Mouse (Mus musculus) layer of hippocampus, adult 2 months (tissue): ENCODE results near the gene Nxph4. TPM values are rescaled to one million over a fixed set of nuclear protein-coding genes. Genes with fewer than 3 reads are reported as not detected.

Experiments used
- DNase-seq, 2 experiments: peaks; one replicate each; pipeline ENCODE4 v3.0.0; 2022; ENCODE audit warnings: low spot score in 2 of 2
- H3K27ac ChIP-seq: fragments of 200-600 bp; 2 replicates; pipeline ENCODE4 v1.8.1; 2022
- H3K4me3 ChIP-seq: fragments of 200-600 bp; 2 replicates; pipeline ENCODE4 v1.8.1; 2022; ENCODE audit warnings: mild to moderate bottlenecking
- CTCF ChIP-seq: fragments of 200-600 bp; conservative IDR thresholded peaks from 2 replicates; pipeline ENCODE4 v1.8.1; 2022; ENCODE audit warnings: antibody characterized with exemption, mild to moderate bottlenecking, moderate library complexity
- total RNA-seq, 2 experiments: library from RNA; stranded (reverse); gene quantifications; 2 replicates each; pipeline ENCODE4 v1.2.3; 2021

Nxph4 gene
- total RNA-seq, 2 experiments from 2014 or later, result 1.2 to 1.6 TPM

- no peak for TF ChIP-seq CTCF
- DNase-seq, result no peak
- Histone ChIP-seq H3K4me3 (no peak overlapping the region), H3K27ac (peak overlapping the region; percentile 4; the same call in 1 of the 2 replicates)
Measured at GRCm38 (mm10) chr10:127490160-127491127, 43.9 kb downstream of the Nxph4 start.

GRCm38 (mm10) chr10:127488856-127489255 lies 45.5 kb downstream of the Nxph4 start:
- Histone ChIP-seq H3K27ac (no peak overlapping the region), H3K4me3 (no peak overlapping the region)
- DNase-seq, result no peak
- no peak for TF ChIP-seq CTCF

- Histone ChIP-seq H3K27ac (peak overlapping the region; percentile 36; the same call in 1 of the 2 replicates), H3K4me3 (no peak overlapping the region)
- TF ChIP-seq CTCF, result no peak
- DNase-seq, result no peak
Measured at GRCm38 (mm10) chr10:127485235-127485634, 49.1 kb downstream of the Nxph4 start.

GRCm38 (mm10) chr10:127480833-127481813 lies 53.2 kb downstream of the Nxph4 start:
- peak; percentile 64 to 74 for DNase-seq
- TF ChIP-seq CTCF, result peak; percentile 55
- H3K27ac ChIP-seq, result peak overlapping the region; percentile 75
- peak overlapping the region; percentile 13; the same call in 1 of the 2 replicates for H3K4me3 ChIP-seq

GRCm38 (mm10) chr10:127479131-127479530 lies 55.2 kb downstream of the Nxph4 start:
- DNase-seq, result peak; percentile 37 to 47
- no peak overlapping the region for H3K4me3 ChIP-seq
- peak; percentile 78 for TF ChIP-seq CTCF
- peak overlapping the region; percentile 63; the same call in 1 of the 2 replicates for H3K27ac ChIP-seq

GRCm38 (mm10) chr10:127477301-127477700 lies 57.1 kb downstream of the Nxph4 start:
- Histone ChIP-seq H3K4me3 (no peak overlapping the region), H3K27ac (peak overlapping the region; percentile 32; the same call in 1 of the 2 replicates)
- no peak for TF ChIP-seq CTCF
- no peak for DNase-seq

GRCm38 (mm10) chr10:127476541-127476940 lies 57.8 kb downstream of the Nxph4 start:
- Histone ChIP-seq H3K27ac (no peak overlapping the region; the same call in 1 of the 2 replicates), H3K4me3 (no peak overlapping the region)
- DNase-seq, result no peak
- TF ChIP-seq CTCF, result no peak

Other genes starting within 250 kb of the Nxph4 start
- 10 to 100 TPM; 54.3 to 60.6 TPM for gene Mbd6, start 245.5 kb downstream of the Nxph4 start, total RNA-seq
- gene Mars, start 222.8 kb downstream of the Nxph4 start, total RNA-seq, result 10 to 100 TPM; 55.6 to 60.0 TPM
- under 1 TPM; 0.56 to 0.79 TPM for gene Arhgap9, start 212.6 kb downstream of the Nxph4 start, total RNA-seq
- gene Gli1, start 192.6 kb downstream of the Nxph4 start, total RNA-seq, result 1 to 10 TPM; 2.5 to 3.1 TPM
- not detected for gene Inhbe, start 180.1 kb downstream of the Nxph4 start, total RNA-seq
- not detected for gene Inhbc, start 164.1 kb downstream of the Nxph4 start, total RNA-seq
- gene R3hdm2, start 154.2 kb downstream of the Nxph4 start, total RNA-seq, result 100 to 1,000 TPM; 153 to 170 TPM
- gene Stac3, start 32.9 kb downstream of the Nxph4 start, total RNA-seq, result 1 to 10 TPM; 2.4 to 8.1 TPM
- 1 to 10 TPM; 3.5 to 3.7 TPM for gene Ndufa4l2, start 19.6 kb downstream of the Nxph4 start, total RNA-seq
- 10 to 100 TPM; 25.4 to 27.6 TPM for gene Shmt2, start 12.1 kb downstream of the Nxph4 start, total RNA-seq
- 100 to 1,000 TPM; 288 to 310 TPM for gene Lrp1, start 86.6 kb upstream of the Nxph4 start, total RNA-seq
- gene Stat6, start 108.4 kb upstream of the Nxph4 start, total RNA-seq, result 1 to 10 TPM; 6.4 to 6.7 TPM
- 1 to 10 TPM; 5.8 to 6.8 TPM for gene Nemp1, start 132.3 kb upstream of the Nxph4 start, total RNA-seq
- gene Nab2, start 134.0 kb upstream of the Nxph4 start, total RNA-seq, result 10 to 100 TPM; 44.0 to 44.4 TPM
- 1 to 10 TPM in 1 of 2 experiments, under 1 TPM in 1; 0.59 to 1.1 TPM for gene Myo1a, start 170.6 kb upstream of the Nxph4 start, total RNA-seq
- 1 to 10 TPM; 2.2 to 3.6 TPM for gene Tac2, start 189.9 kb upstream of the Nxph4 start, total RNA-seq
- 10 to 100 TPM; 10.5 to 11.5 TPM for gene Zbtb39, start 205.0 kb upstream of the Nxph4 start, total RNA-seq
- gene Gpr182, start 217.2 kb upstream of the Nxph4 start, total RNA-seq, result 1 to 10 TPM; 1.2 to 1.7 TPM
- under 1 TPM in 1 of 2 experiments, not detected in 1; 0.18 TPM for gene Rdh1, start 225.2 kb upstream of the Nxph4 start, total RNA-seq
- under 1 TPM in 1 of 2 experiments, not detected in 1; 0.39 TPM for gene Rdh16f1, start 225.2 kb upstream of the Nxph4 start, total RNA-seq
- gene Rdh9, start 241.8 kb upstream of the Nxph4 start, total RNA-seq, result under 1 TPM in 1 of 2 experiments, not detected in 1; 0.61 TPM